Comparison of ENCODE assay signal across 17 mouse cellular contexts in genomic region chr4:134514309-134514930, GRCm38 (mm10). TPM values are rescaled to one million over a fixed set of nuclear protein-coding genes. Genes with fewer than 3 reads are reported as not detected.
DNase-seq lines count a peak whose midpoint lies in the region; ATAC-seq and TF ChIP-seq lines count a peak whose summit lies in the region.
"Had no signal": no experiment of that assay in that cellular context is flagged by ENCODE, and none has a peak within 500 bp of the region (broad histone marks: within the 10 kb centered on the region; RNA-seq: fewer than 3 reads in every experiment).

No protein-coding gene starts in this region.

- ATAC-seq in embryonic facial prominence, embryonic 13.5 days (ENCODE audit: insufficient number of reproducible peaks, insufficient read depth, low FRiP score, low TSS enrichment, low read depth) = no peak
- no peak for ATAC-seq in lung, embryonic 16.5 days (ENCODE audit: low read depth)
- ATAC-seq in liver, embryonic 12.5 days = peak; percentile 57
- ATAC-seq: forebrain, embryonic 13.5 days; hindbrain, postnatal 0 days had no signal

- H3K36me3 ChIP-seq in embryonic facial prominence, embryonic 13.5 days = no peaks in the 10 kb centered on the region
- H3K36me3 ChIP-seq in embryonic facial prominence, embryonic 10.5 days (replicated peaks) = peaks cover 32% of the 10 kb centered on the region
- no peaks in the 10 kb centered on the region for H3K36me3 ChIP-seq in lung, embryonic 16.5 days (ENCODE audit: control insufficient read depth, insufficient read depth, low read length)
- H3K36me3 ChIP-seq in liver, embryonic 12.5 days = peaks cover 44% of the 10 kb centered on the region

- no peaks in the 10 kb centered on the region for H3K9me3 ChIP-seq in embryonic facial prominence, embryonic 13.5 days
- no peaks in the 10 kb centered on the region for H3K9me3 ChIP-seq in embryonic facial prominence, embryonic 10.5 days
- H3K9me3 ChIP-seq in lung, embryonic 16.5 days (ENCODE audit: control insufficient read depth, low read length) = no peaks in the 10 kb centered on the region
- H3K9me3 ChIP-seq in liver, embryonic 12.5 days (replicated peaks) = no peaks in the 10 kb centered on the region
- H3K9me3 ChIP-seq: forebrain, embryonic 13.5 days had no signal

- 0 out of 2 replicates have a peak overlapping the region, but pooled peaks have one; percentile 11 for H3K9ac ChIP-seq in embryonic facial prominence, embryonic 13.5 days
- H3K9ac ChIP-seq in lung, embryonic 16.5 days (ENCODE audit: low read length) = no peak overlapping the region; the same call in 1 of the 2 replicates
- peak overlapping the region; percentile 88 for H3K9ac ChIP-seq in liver, embryonic 12.5 days
- H3K9ac ChIP-seq: forebrain, embryonic 13.5 days had no signal

- no peak for TF ChIP-seq CTCF in lung, adult 2 months (IDR thresholded peaks at IDR 0.05; ENCODE audit: insufficient read depth, low read length)

- intact Hi-C loops in gastrocnemius, postnatal 36 days (cut with DNase I) = no loop called here

- no peak for DNase-seq in embryonic facial prominence, embryonic 10.5 days (ENCODE audit: low spot score)
- no peak for DNase-seq in lung, adult 2 months
- DNase-seq in lung, postnatal 36 days = peak; percentile 58
- DNase-seq in layer of hippocampus, adult 9-11 months = no peak
- DNase-seq in gastrocnemius, postnatal 36 days = no peak
- DNase-seq: cerebellum, adult 9-10 months; gastrocnemius, postnatal 25 days; kidney, adult 9 months; kidney, postnatal 36 days; right cerebral cortex, adult 18-20 months; thymus, postnatal 25 days had no signal

- no peaks in the 10 kb centered on the region for H3K27me3 ChIP-seq in embryonic facial prominence, embryonic 13.5 days
- no peaks in the 10 kb centered on the region for H3K27me3 ChIP-seq in embryonic facial prominence, embryonic 10.5 days (replicated peaks; ENCODE audit: low read depth, poor library complexity, severe bottlenecking)
- H3K27me3 ChIP-seq in lung, embryonic 16.5 days (ENCODE audit: control insufficient read depth, insufficient read depth, low read depth, low read length) = no peaks in the 10 kb centered on the region
- no peaks in the 10 kb centered on the region for H3K27me3 ChIP-seq in liver, embryonic 12.5 days (replicated peaks)
- H3K27me3 ChIP-seq: forebrain, embryonic 13.5 days had no signal

- H3K4me1 ChIP-seq in embryonic facial prominence, embryonic 13.5 days = peaks cover 17% of the 10 kb centered on the region
- peaks cover 41% of the 10 kb centered on the region for H3K4me1 ChIP-seq in embryonic facial prominence, embryonic 10.5 days
- H3K4me1 ChIP-seq in lung, embryonic 16.5 days (replicated peaks; ENCODE audit: control insufficient read depth, insufficient read depth, low read length) = peaks cover 27% of the 10 kb centered on the region
- H3K4me1 ChIP-seq in lung, adult 2 months (ENCODE audit: control insufficient read depth, insufficient read depth, low read length) = peaks cover 4% of the 10 kb centered on the region
- peaks cover 79% of the 10 kb centered on the region for H3K4me1 ChIP-seq in liver, embryonic 12.5 days

- H3K4me2 ChIP-seq in embryonic facial prominence, embryonic 13.5 days = no peak overlapping the region
- H3K4me2 ChIP-seq in lung, embryonic 16.5 days (ENCODE audit: low read depth, low read length) = no peak overlapping the region
- H3K4me2 ChIP-seq in liver, embryonic 12.5 days = peak overlapping the region; percentile 89
- H3K4me2 ChIP-seq: forebrain, embryonic 13.5 days had no signal

- TF ChIP-seq POLR2A in lung, adult 2 months (IDR thresholded peaks at IDR 0.05; ENCODE audit: borderline replicate concordance, extremely low read depth, low read depth, low read length) = no peak

- no peak overlapping the region for H3K4me3 ChIP-seq in embryonic facial prominence, embryonic 13.5 days
- no peak overlapping the region for H3K4me3 ChIP-seq in embryonic facial prominence, embryonic 10.5 days
- H3K4me3 ChIP-seq in lung, embryonic 16.5 days (ENCODE audit: low read length) = no peak overlapping the region
- H3K4me3 ChIP-seq in lung, adult 2 months (replicated peaks; ENCODE audit: extremely low read depth, low read depth, low read length) = no peak overlapping the region
- H3K4me3 ChIP-seq in liver, embryonic 12.5 days = peak overlapping the region; percentile 79
- H3K4me3 ChIP-seq: forebrain, embryonic 13.5 days had no signal

- WGBS in embryonic facial prominence, embryonic 13.5 days = 89% methylated on average over 11 of the region's 11 CpGs
- WGBS in embryonic facial prominence, embryonic 10.5 days = 90% methylated on average over 11 of the region's 11 CpGs
- 71% methylated on average over 11 of the region's 11 CpGs for WGBS in lung, embryonic 16.5 days
- WGBS in lung, adult 2 months = 72% methylated on average over 11 of the region's 11 CpGs
- WGBS in liver, embryonic 12.5 days (ENCODE audit: insufficient replicate concordance) = 56% methylated on average over 11 of the region's 11 CpGs

- H3K27ac ChIP-seq in embryonic facial prominence, embryonic 13.5 days = no peak overlapping the region
- H3K27ac ChIP-seq in embryonic facial prominence, embryonic 10.5 days (replicated peaks) = no peak overlapping the region
- H3K27ac ChIP-seq in lung, embryonic 16.5 days (ENCODE audit: low read length) = peak overlapping the region; percentile 60
- peak overlapping the region; percentile 91 for H3K27ac ChIP-seq in liver, embryonic 12.5 days
- H3K27ac ChIP-seq: forebrain, embryonic 13.5 days; hindbrain, postnatal 0 days had no signal

RNA-seq across cellular contexts. Expression of gene Aunip, which starts 3.6 kb away (rescaled TPM):
- 10.6 and 11.7 TPM in 2 replicates for polyA plus RNA-seq in embryonic facial prominence, embryonic 13.5 days (2015; fragmentation: Nextera tagmentation; extraction: Ambion mirVana)
- 28.2 and 28.6 TPM in 2 replicates for polyA plus RNA-seq in embryonic facial prominence, embryonic 10.5 days (2016; fragmentation: Nextera tagmentation; extraction: Ambion mirVana)
- polyA plus RNA-seq in lung, embryonic 16.5 days (2015; fragmentation: Nextera tagmentation; extraction: Ambion mirVana) = 14.5 and 15.7 TPM in 2 replicates
- not detected in 2 replicates for polyA plus RNA-seq in lung, adult 2 months (2012; rRNA removed)
- polyA plus RNA-seq in liver, embryonic 12.5 days (2016; fragmentation: Nextera tagmentation; extraction: Ambion mirVana) = 26.9 and 27.6 TPM in 2 replicates
- under 1 TPM in 1 of 2 experiments, not detected in 1; 0.20 TPM for total RNA-seq in gastrocnemius, postnatal 36 days (2021)
- total RNA-seq: gastrocnemius, postnatal 25 days had no signal
- polyA plus RNA-seq: liver, adult 2 months had no signal

RNA-seq across cellular contexts. Expression of gene Paqr7, which starts 17.9 kb away (rescaled TPM):
- polyA plus RNA-seq in embryonic facial prominence, embryonic 13.5 days (2015; fragmentation: Nextera tagmentation; extraction: Ambion mirVana) = 3.8 and 4.0 TPM in 2 replicates
- 1.2 and 2.1 TPM in 2 replicates for polyA plus RNA-seq in embryonic facial prominence, embryonic 10.5 days (2016; fragmentation: Nextera tagmentation; extraction: Ambion mirVana)
- 6.9 and 8.7 TPM in 2 replicates for polyA plus RNA-seq in lung, embryonic 16.5 days (2015; fragmentation: Nextera tagmentation; extraction: Ambion mirVana)
- polyA plus RNA-seq in lung, adult 2 months (2012; rRNA removed) = 146 and 205 TPM in 2 replicates
- polyA plus RNA-seq in liver, embryonic 12.5 days (2016; fragmentation: Nextera tagmentation; extraction: Ambion mirVana) = 6.5 and 7.2 TPM in 2 replicates
- total RNA-seq in gastrocnemius, postnatal 36 days (2021) = 1 to 10 TPM; 2.4 to 3.0 TPM

RNA-seq across cellular contexts. Expression of gene Mtfr1l, which starts 20.8 kb away (rescaled TPM):
- 129 and 130 TPM in 2 replicates for polyA plus RNA-seq in embryonic facial prominence, embryonic 13.5 days (2015; fragmentation: Nextera tagmentation; extraction: Ambion mirVana)
- polyA plus RNA-seq in embryonic facial prominence, embryonic 10.5 days (2016; fragmentation: Nextera tagmentation; extraction: Ambion mirVana) = 107 and 114 TPM in 2 replicates
- 110 and 111 TPM in 2 replicates for polyA plus RNA-seq in lung, embryonic 16.5 days (2015; fragmentation: Nextera tagmentation; extraction: Ambion mirVana)
- 115 and 169 TPM in 2 replicates for polyA plus RNA-seq in lung, adult 2 months (2012; rRNA removed)
- 69.3 and 72.1 TPM in 2 replicates for polyA plus RNA-seq in liver, embryonic 12.5 days (2016; fragmentation: Nextera tagmentation; extraction: Ambion mirVana)
- total RNA-seq in gastrocnemius, postnatal 36 days (2021) = 100 to 1,000 TPM; 124 to 130 TPM

RNA-seq across cellular contexts. Expression of gene Selenon, which starts 37.5 kb away (rescaled TPM):
- 15.4 and 16.2 TPM in 2 replicates for polyA plus RNA-seq in embryonic facial prominence, embryonic 13.5 days (2015; fragmentation: Nextera tagmentation; extraction: Ambion mirVana)
- polyA plus RNA-seq in embryonic facial prominence, embryonic 10.5 days (2016; fragmentation: Nextera tagmentation; extraction: Ambion mirVana) = 9.5 and 9.7 TPM in 2 replicates
- polyA plus RNA-seq in lung, embryonic 16.5 days (2015; fragmentation: Nextera tagmentation; extraction: Ambion mirVana) = 9.7 and 10.4 TPM in 2 replicates
- polyA plus RNA-seq in lung, adult 2 months (2012; rRNA removed) = 36.2 and 42.2 TPM in 2 replicates
- polyA plus RNA-seq in liver, embryonic 12.5 days (2016; fragmentation: Nextera tagmentation; extraction: Ambion mirVana) = 12.5 and 14.1 TPM in 2 replicates
- total RNA-seq in gastrocnemius, postnatal 36 days (2021) = 1 to 10 TPM; 4.9 to 6.1 TPM

RNA-seq across cellular contexts. Expression of gene Stmn1, which starts 46.3 kb away (rescaled TPM):
- polyA plus RNA-seq in embryonic facial prominence, embryonic 13.5 days (2015; fragmentation: Nextera tagmentation; extraction: Ambion mirVana) = 2,120 and 2,313 TPM in 2 replicates
- polyA plus RNA-seq in embryonic facial prominence, embryonic 10.5 days (2016; fragmentation: Nextera tagmentation; extraction: Ambion mirVana) = 2,394 and 2,556 TPM in 2 replicates
- 1,638 and 1,729 TPM in 2 replicates for polyA plus RNA-seq in lung, embryonic 16.5 days (2015; fragmentation: Nextera tagmentation; extraction: Ambion mirVana)
- polyA plus RNA-seq in lung, adult 2 months (2012; rRNA removed) = 18.8 and 38.6 TPM in 2 replicates
- polyA plus RNA-seq in liver, embryonic 12.5 days (2016; fragmentation: Nextera tagmentation; extraction: Ambion mirVana) = 558 and 570 TPM in 2 replicates
- 1 to 10 TPM; 8.0 TPM for total RNA-seq in gastrocnemius, postnatal 36 days (2021)

Comparison
In these comparisons a context has a peak if more than half of its experiments do, and no peak if none do; other contexts are left out.
1. RNA of gene Aunip, which starts 3.6 kb away (polyA plus RNA-seq): 28.2 to 28.6 TPM in embryonic facial prominence, embryonic 10.5 days, 26.9 to 27.6 TPM in liver, embryonic 12.5 days, 14.5 to 15.7 TPM in lung, embryonic 16.5 days and 10.6 to 11.7 TPM in embryonic facial prominence, embryonic 13.5 days; not detected in lung, adult 2 months; every median in the first group is over 10 times any median in the second.
2. RNA of gene Paqr7, which starts 17.9 kb away (polyA plus RNA-seq): 146 to 205 TPM in lung, adult 2 months; 6.9 to 8.7 TPM in lung, embryonic 16.5 days, 6.5 to 7.2 TPM in liver, embryonic 12.5 days, 3.8 to 4.0 TPM in embryonic facial prominence, embryonic 13.5 days and 1.2 to 2.1 TPM in embryonic facial prominence, embryonic 10.5 days; every median in the first group is over 10 times any median in the second.
3. H3K27ac ChIP-seq: peak in lung, embryonic 16.5 days (single experiment) and liver, embryonic 12.5 days (single experiment); none in embryonic facial prominence, embryonic 13.5 days (single experiment) and embryonic facial prominence, embryonic 10.5 days (single experiment).